Mouse (Mus musculus): ENCODE measurements around the gene Olfr1453. TPM values are rescaled to one million over a fixed set of nuclear protein-coding genes. Genes with fewer than 3 reads are reported as not detected.
"Not testable (repeated sequence)": the region's sequence is repeated elsewhere in the genome, so short reads cannot be mapped to it uniquely, and the experiment has no call there.

The Olfr1453 gene
- not detected in 2 replicates for total RNA-seq (2014; fragmentation: Nextera tagmentation)
- not detected in 2 replicates for total RNA-seq (2017)

DNA sequence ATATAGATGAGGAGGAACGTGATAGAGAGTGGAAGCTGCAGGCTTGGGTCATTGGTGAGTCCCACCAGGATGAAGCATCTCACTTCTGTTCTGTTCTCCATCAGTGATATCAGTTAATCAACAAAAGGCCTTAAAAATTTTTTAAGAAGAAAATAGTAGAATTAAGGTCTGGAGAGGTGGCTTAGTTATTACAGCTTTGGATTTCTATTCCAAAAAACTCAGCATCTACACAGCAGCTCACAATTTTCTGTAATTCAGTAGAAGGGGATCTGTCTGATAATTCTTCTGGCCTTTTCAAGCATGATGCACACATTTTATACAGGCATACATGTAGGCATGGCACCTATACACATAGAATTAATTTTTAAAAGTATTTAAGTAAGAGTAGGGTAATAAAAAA, at the start of gene Olfr1453:
Gene Olfr1453 (minus strand): TSS at position 101 of the 400 bp plus-strand sequence.
- no peak for ATAC-seq (replicated peaks; ENCODE audit: low FRiP score, low TSS enrichment, poor library complexity, severe bottlenecking)

DNA sequence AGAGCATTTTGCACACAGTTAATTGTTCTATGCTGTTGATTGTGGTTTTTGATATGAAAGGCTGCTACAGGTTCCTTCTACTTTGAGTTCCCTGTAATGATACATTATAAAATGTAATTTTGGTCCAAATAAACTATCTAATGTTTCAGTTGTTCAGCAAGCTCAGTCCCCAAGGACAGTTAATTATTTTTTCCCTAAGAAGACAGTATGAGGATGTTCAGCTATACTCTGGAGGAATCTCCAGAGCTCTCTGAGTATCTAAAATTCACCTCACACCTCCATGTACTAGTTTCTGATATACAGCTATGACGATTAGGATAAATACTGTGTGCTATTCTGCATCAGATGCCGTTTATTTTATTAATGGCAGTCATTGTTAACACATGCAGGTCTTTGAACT, 32.2 kb upstream of the Olfr1453 start, which contains the start of gene Olfr1454:
Gene Olfr1454 (plus strand): TSS at position 301 of the 400 bp plus-strand sequence.
- no peak for ATAC-seq (replicated peaks; ENCODE audit: low FRiP score, low TSS enrichment, poor library complexity, severe bottlenecking)

DNA sequence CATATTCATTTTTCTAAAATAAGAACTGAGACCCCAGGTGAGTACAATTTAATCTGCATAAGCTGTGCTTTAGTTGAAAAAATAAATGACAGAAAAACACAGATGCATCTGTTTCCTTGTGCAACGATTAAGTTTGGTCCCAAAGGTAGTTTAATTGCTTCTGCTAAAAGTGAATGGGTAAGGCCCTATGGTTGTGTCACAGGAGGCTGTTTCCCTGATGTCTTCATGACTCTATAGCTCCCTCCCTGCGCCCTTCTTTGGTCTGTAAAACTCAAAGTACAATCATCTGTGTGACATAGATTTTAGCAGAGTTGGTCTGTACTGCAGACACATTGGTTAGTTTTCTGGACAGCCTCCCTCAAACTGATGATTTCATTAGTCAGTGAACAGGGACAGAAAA, 33.4 kb downstream of the Olfr1453 start, which contains the start of gene Olfr1451:
Gene Olfr1451 (plus strand): TSS at position 301 of the 400 bp plus-strand sequence.
- no peak for ATAC-seq (replicated peaks; ENCODE audit: low FRiP score, low TSS enrichment, poor library complexity, severe bottlenecking)

DNA sequence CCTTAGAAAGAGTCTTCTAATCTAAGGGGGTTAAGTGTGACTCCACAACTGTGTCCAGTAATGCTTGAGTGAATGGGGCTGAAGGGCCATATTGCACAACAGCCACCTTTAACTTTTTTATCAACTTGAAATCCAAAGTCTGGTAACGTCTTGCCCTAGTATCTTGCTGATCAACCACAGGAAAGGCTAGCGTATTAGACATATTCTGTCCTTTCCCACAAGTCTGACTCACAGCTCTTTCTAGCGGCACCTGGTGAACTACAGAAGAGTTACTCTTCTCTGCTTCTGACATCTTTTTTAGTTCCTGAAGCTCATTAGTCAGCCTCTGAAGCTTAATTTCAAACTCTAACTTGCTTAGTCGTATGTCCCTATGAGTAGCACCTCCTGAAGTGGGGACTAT, 35.8 kb downstream of the Olfr1453 start:
- ATAC-seq (replicated peaks; ENCODE audit: low FRiP score, low TSS enrichment, poor library complexity, severe bottlenecking) = not testable (repeated sequence)

Other genes starting within 250 kb of the Olfr1453 start
- gene Zfp91, start 232.2 kb downstream of the Olfr1453 start, total RNA-seq (2014; fragmentation: Nextera tagmentation) = 62.4 and 66.6 TPM in 2 replicates
- gene Zfp91, start 232.2 kb downstream of the Olfr1453 start, total RNA-seq (2017) = 105 and 123 TPM in 2 replicates
- 0.50 and 0.64 TPM in 2 replicates for gene Lpxn, start 232.1 kb downstream of the Olfr1453 start, total RNA-seq (2014; fragmentation: Nextera tagmentation)
- gene Lpxn, start 232.1 kb downstream of the Olfr1453 start, total RNA-seq (2017) = 0.80 and 3.6 TPM in 2 replicates
- not detected in 2 replicates for gene Gm5244, start 181.6 kb downstream of the Olfr1453 start, total RNA-seq (2014; fragmentation: Nextera tagmentation)
- gene Gm5244, start 181.6 kb downstream of the Olfr1453 start, total RNA-seq (2017) = not detected in 2 replicates
- gene Olfr1444, start 171.0 kb downstream of the Olfr1453 start, total RNA-seq (2014; fragmentation: Nextera tagmentation) = not detected in 2 replicates
- not detected in 2 replicates for gene Olfr1444, start 171.0 kb downstream of the Olfr1453 start, total RNA-seq (2017)
- not detected in 2 replicates for gene Olfr1445, start 144.5 kb downstream of the Olfr1453 start, total RNA-seq (2014; fragmentation: Nextera tagmentation)
- gene Olfr1445, start 144.5 kb downstream of the Olfr1453 start, total RNA-seq (2017) = not detected in 2 replicates
- gene Olfr1446, start 134.8 kb downstream of the Olfr1453 start, total RNA-seq (2014; fragmentation: Nextera tagmentation) = not detected in 2 replicates
- gene Olfr1446, start 134.8 kb downstream of the Olfr1453 start, total RNA-seq (2017) = not detected in 2 replicates
- gene Olfr1447, start 124.6 kb downstream of the Olfr1453 start, total RNA-seq (2014; fragmentation: Nextera tagmentation) = not detected in 2 replicates
- gene Olfr1447, start 124.6 kb downstream of the Olfr1453 start, total RNA-seq (2017) = not detected in 2 replicates
- gene Olfr1448, start 103.9 kb downstream of the Olfr1453 start, total RNA-seq (2014; fragmentation: Nextera tagmentation) = not detected in 2 replicates
- not detected in 2 replicates for gene Olfr1448, start 103.9 kb downstream of the Olfr1453 start, total RNA-seq (2017)
- gene Olfr1449, start 97.5 kb downstream of the Olfr1453 start, total RNA-seq (2014; fragmentation: Nextera tagmentation) = not detected in 2 replicates
- not detected in 2 replicates for gene Olfr1449, start 97.5 kb downstream of the Olfr1453 start, total RNA-seq (2017)
- gene Olfr1450, start 78.1 kb downstream of the Olfr1453 start, total RNA-seq (2014; fragmentation: Nextera tagmentation) = not detected in 2 replicates
- gene Olfr1450, start 78.1 kb downstream of the Olfr1453 start, total RNA-seq (2017) = not detected in 2 replicates
- not detected in 2 replicates for gene Olfr1451, start 33.3 kb downstream of the Olfr1453 start, total RNA-seq (2014; fragmentation: Nextera tagmentation)
- not detected in 2 replicates for gene Olfr1451, start 33.3 kb downstream of the Olfr1453 start, total RNA-seq (2017)
- gene Olfr1454, start 32.3 kb upstream of the Olfr1453 start, total RNA-seq (2014; fragmentation: Nextera tagmentation) = not detected in 2 replicates
- not detected in 2 replicates for gene Olfr1454, start 32.3 kb upstream of the Olfr1453 start, total RNA-seq (2017)
- not detected in 2 replicates for gene Olfr1457, start 69.6 kb upstream of the Olfr1453 start, total RNA-seq (2014; fragmentation: Nextera tagmentation)
- not detected in 2 replicates for gene Olfr1457, start 69.6 kb upstream of the Olfr1453 start, total RNA-seq (2017)
- gene Olfr1458, start 78.4 kb upstream of the Olfr1453 start, total RNA-seq (2014; fragmentation: Nextera tagmentation) = not detected in 2 replicates
- not detected in 2 replicates for gene Olfr1458, start 78.4 kb upstream of the Olfr1453 start, total RNA-seq (2017)
- not detected in 2 replicates for gene Olfr1459, start 121.2 kb upstream of the Olfr1453 start, total RNA-seq (2014; fragmentation: Nextera tagmentation)
- not detected in 2 replicates for gene Olfr1459, start 121.2 kb upstream of the Olfr1453 start, total RNA-seq (2017)
- gene Olfr1461, start 134.7 kb upstream of the Olfr1453 start, total RNA-seq (2014; fragmentation: Nextera tagmentation) = not detected in 2 replicates
- not detected in 2 replicates for gene Olfr1461, start 134.7 kb upstream of the Olfr1453 start, total RNA-seq (2017)
- gene Olfr1462, start 157.4 kb upstream of the Olfr1453 start, total RNA-seq (2014; fragmentation: Nextera tagmentation) = not detected in 2 replicates
- gene Olfr1462, start 157.4 kb upstream of the Olfr1453 start, total RNA-seq (2017) = not detected in 2 replicates
- not detected in 2 replicates for gene Olfr1463, start 203.0 kb upstream of the Olfr1453 start, total RNA-seq (2014; fragmentation: Nextera tagmentation)
- not detected in 2 replicates for gene Olfr1463, start 203.0 kb upstream of the Olfr1453 start, total RNA-seq (2017)

Measured in megakaryocyte-erythroid progenitor cell, adult 5-6 weeks (primary cell).